Mouse (Mus musculus): ENCODE data around the gene Atg10. TPM values are rescaled to one million over a fixed set of nuclear protein-coding genes. Genes with fewer than 3 reads are reported as not detected.

The Atg10 gene
- polyA plus RNA-seq, 1 experiment from 2014 or later, result 18.6 TPM

- no peak overlapping the region for H3K27ac ChIP-seq
- H3K4me1 ChIP-seq, result no peaks in the 10 kb centered on the region
- no peaks in the 10 kb centered on the region for H3K9me3 ChIP-seq
- H3K4me3 ChIP-seq, result no peak overlapping the region
- no peaks in the 10 kb centered on the region for H3K27me3 ChIP-seq (replicated peaks)
- H3K36me3 ChIP-seq, result no peaks in the 10 kb centered on the region
- no peak for ATAC-seq (ENCODE audit: low FRiP score, low read depth)
- WGBS, result 90% methylated on average over 4 of the region's 4 CpGs
- no peak overlapping the region for H3K9ac ChIP-seq
- H3K4me2 ChIP-seq (replicated peaks), result no peak overlapping the region
Measured at GRCm38 (mm10) chr13:91094851-91095250, 128.9 kb downstream of the Atg10 start.

DNA sequence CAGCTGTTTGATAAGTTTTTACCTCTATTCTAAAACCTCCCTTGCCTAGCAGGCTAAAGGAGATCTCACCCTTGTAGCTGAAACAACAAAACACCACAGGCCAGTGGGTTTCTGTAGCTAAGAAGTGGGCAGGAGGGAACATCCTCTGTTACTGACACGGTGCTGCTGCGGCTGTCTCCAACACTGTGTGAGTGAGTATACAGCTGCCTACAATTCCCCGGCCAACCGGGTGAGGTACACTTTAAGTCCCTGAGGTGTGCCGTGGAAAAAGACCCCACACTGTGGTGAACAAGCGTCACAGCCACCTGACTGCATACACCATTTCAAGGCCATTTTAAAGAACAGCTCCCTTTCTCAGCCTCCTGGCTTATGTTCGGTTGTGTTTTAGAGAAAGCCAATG is 129.6 kb downstream of the Atg10 start:
- Histone ChIP-seq H3K9ac (no peak overlapping the region), H3K27ac (no peak overlapping the region), H3K36me3 (no peaks in the 10 kb centered on the region), H3K4me2 (replicated peaks) (no peak overlapping the region), H3K27me3 (replicated peaks) (no peaks in the 10 kb centered on the region), H3K9me3 (no peaks in the 10 kb centered on the region), H3K4me1 (no peaks in the 10 kb centered on the region), H3K4me3 (no peak overlapping the region)
- WGBS, result 60% methylated on average over 7 of the region's 7 CpGs
- 0 out of 2 replicates have a peak, but pooled peaks have one; percentile 26 for ATAC-seq (ENCODE audit: low FRiP score, low read depth)

DNA sequence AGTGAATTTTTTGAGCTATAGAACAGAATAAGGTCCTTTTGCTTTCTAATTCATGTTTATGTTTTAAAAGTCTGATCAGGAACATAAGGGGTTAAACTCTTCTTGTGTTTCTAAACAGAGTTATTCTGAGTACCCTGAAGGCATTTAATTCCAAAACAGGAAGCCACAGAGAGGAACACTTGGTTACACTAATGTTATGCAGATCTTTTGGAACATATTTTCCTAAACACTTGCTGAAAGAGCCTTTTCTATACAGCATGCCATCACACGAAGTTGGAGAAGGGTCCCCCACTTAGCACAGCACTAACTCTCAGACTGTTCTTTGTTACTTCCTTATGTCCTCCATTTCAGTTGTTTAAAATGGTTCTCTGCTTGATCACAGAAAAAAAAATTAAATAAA is 130.2 kb downstream of the Atg10 start:
- Histone ChIP-seq H3K27ac (no peak overlapping the region), H3K4me2 (replicated peaks) (no peak overlapping the region), H3K4me1 (no peaks in the 10 kb centered on the region), H3K27me3 (replicated peaks) (no peaks in the 10 kb centered on the region), H3K4me3 (no peak overlapping the region), H3K9me3 (no peaks in the 10 kb centered on the region), H3K9ac (no peak overlapping the region), H3K36me3 (no peaks in the 10 kb centered on the region)
- WGBS, result 20% methylated on average over 1 of the region's 1 CpGs
- ATAC-seq (ENCODE audit: low FRiP score, low read depth), result no peak

- no peaks in the 10 kb centered on the region for H3K36me3 ChIP-seq
- no peaks in the 10 kb centered on the region for H3K4me1 ChIP-seq
- no peak overlapping the region for H3K4me2 ChIP-seq (replicated peaks)
- no peaks in the 10 kb centered on the region for H3K27me3 ChIP-seq (replicated peaks)
- 30% methylated on average over 6 of the region's 6 CpGs for WGBS
- ATAC-seq (ENCODE audit: low FRiP score, low read depth), result peak; percentile 75
- H3K9me3 ChIP-seq, result no peaks in the 10 kb centered on the region
- H3K4me3 ChIP-seq, result no peak overlapping the region
- H3K27ac ChIP-seq, result no peak overlapping the region
- no peak overlapping the region for H3K9ac ChIP-seq
Measured at GRCm38 (mm10) chr13:91093162-91093561, 130.6 kb downstream of the Atg10 start.

DNA sequence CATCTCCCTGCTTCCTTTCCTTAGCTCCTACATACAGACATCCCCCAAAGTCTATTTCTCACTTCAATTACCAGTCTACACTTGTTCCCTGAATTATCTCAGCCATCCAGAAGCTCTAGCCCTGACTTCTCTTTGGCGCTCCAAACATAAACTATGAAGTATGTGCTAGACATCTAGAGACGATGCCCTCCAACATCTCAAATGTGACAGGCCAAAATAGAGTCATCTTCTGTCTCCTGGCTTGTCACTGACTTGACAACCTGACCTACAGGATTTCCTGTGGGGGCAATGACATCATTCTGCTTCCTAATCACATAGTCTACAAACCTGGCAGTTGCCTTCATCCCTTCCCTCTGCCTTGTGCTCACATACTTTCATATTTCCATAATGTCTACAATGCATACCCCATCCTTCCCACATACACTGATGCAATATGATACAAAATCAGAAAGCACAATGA is 132.0 kb downstream of the Atg10 start:
- WGBS, result 90% methylated on average over 2 of the region's 2 CpGs
- Histone ChIP-seq H3K36me3 (no peaks in the 10 kb centered on the region), H3K9ac (no peak overlapping the region), H3K4me2 (replicated peaks) (no peak overlapping the region), H3K4me3 (no peak overlapping the region), H3K27ac (no peak overlapping the region), H3K4me1 (no peaks in the 10 kb centered on the region), H3K9me3 (no peaks in the 10 kb centered on the region), H3K27me3 (replicated peaks) (no peaks in the 10 kb centered on the region)
- no peak for ATAC-seq (ENCODE audit: low FRiP score, low read depth)

- Histone ChIP-seq H3K9me3 (no peaks in the 10 kb centered on the region), H3K4me3 (no peak overlapping the region), H3K9ac (no peak overlapping the region), H3K27ac (no peak overlapping the region), H3K36me3 (no peaks in the 10 kb centered on the region), H3K4me2 (replicated peaks) (no peak overlapping the region), H3K4me1 (no peaks in the 10 kb centered on the region), H3K27me3 (replicated peaks) (no peaks in the 10 kb centered on the region)
- ATAC-seq (ENCODE audit: low FRiP score, low read depth), result no peak
- 83% methylated on average over 4 of the region's 4 CpGs for WGBS
Measured at GRCm38 (mm10) chr13:91090861-91091730, 132.7 kb downstream of the Atg10 start.

DNA sequence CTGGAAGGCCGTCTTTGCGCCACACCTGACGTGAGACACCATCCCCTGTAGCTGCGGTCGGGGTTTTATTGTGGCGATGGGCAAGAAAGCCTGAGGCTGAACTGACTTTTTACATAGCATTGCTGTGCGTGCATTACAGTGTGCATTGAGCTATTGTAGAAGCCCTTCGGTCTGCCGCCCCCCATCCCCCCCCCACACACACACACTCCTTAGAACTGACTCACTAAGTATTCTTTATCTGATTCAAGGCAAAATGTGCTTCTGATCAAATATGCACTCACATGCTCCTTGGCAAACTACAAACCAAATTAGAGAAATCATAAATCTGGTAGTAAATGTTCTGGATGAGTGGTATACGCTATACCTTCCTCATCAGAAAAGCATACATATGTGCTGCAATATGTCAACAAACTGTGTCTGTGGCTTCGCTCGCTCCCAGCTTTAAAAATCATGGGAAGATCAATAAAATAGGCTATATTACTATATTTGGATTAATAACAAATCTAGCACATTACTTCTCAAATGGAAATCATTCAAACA is 137.3 kb downstream of the Atg10 start:
- H3K9ac ChIP-seq, result no peak overlapping the region
- H3K4me1 ChIP-seq, result no peaks in the 10 kb centered on the region
- 92% methylated on average over 12 of the region's 12 CpGs for WGBS
- H3K4me2 ChIP-seq (replicated peaks), result no peak overlapping the region
- no peaks in the 10 kb centered on the region for H3K27me3 ChIP-seq (replicated peaks)
- ATAC-seq (ENCODE audit: low FRiP score, low read depth), result no peak
- no peak overlapping the region for H3K27ac ChIP-seq
- H3K4me3 ChIP-seq, result no peak overlapping the region
- no peaks in the 10 kb centered on the region for H3K9me3 ChIP-seq
- no peaks in the 10 kb centered on the region for H3K36me3 ChIP-seq

DNA sequence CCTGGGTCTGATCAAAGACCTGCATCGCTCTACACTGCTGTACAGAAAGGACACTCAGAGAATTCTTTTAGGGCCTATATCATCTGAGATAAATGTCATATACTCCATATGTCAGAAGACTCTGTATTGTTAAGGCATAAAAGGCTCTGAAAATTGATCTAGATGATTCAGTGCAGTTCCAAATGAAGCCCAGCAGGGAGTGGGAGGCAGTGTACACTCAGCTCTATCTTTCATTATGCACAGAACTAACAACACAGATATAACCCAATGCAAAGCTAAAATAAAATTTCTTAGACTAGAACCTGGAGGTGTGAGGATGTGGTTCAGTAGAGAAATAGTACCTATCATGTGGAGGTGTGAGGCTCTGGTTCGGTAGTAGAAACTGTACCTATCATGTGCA is 151.4 kb downstream of the Atg10 start:
- Histone ChIP-seq H3K4me1 (no peaks in the 10 kb centered on the region), H3K36me3 (no peaks in the 10 kb centered on the region), H3K27me3 (replicated peaks) (no peaks in the 10 kb centered on the region), H3K4me2 (replicated peaks) (no peak overlapping the region), H3K9ac (no peak overlapping the region), H3K4me3 (no peak overlapping the region), H3K27ac (no peak overlapping the region), H3K9me3 (no peaks in the 10 kb centered on the region)
- 96% methylated on average over 2 of the region's 2 CpGs for WGBS
- no peak for ATAC-seq (ENCODE audit: low FRiP score, low read depth)

- H3K27me3 ChIP-seq (replicated peaks), result no peaks in the 10 kb centered on the region
- no peak overlapping the region for H3K4me3 ChIP-seq
- no peak overlapping the region for H3K27ac ChIP-seq
- H3K4me1 ChIP-seq, result no peaks in the 10 kb centered on the region
- H3K4me2 ChIP-seq (replicated peaks), result no peak overlapping the region
- H3K36me3 ChIP-seq, result no peaks in the 10 kb centered on the region
- H3K9me3 ChIP-seq, result no peaks in the 10 kb centered on the region
- ATAC-seq (ENCODE audit: low FRiP score, low read depth), result no peak
- H3K9ac ChIP-seq, result no peak overlapping the region
- WGBS, result 87% methylated on average over 5 of the region's 5 CpGs
Measured at GRCm38 (mm10) chr13:91060871-91061270, 162.9 kb downstream of the Atg10 start.

GRCm38 (mm10) chr13:91048171-91048570 is 175.6 kb downstream of the Atg10 start:
- no peak overlapping the region for H3K9ac ChIP-seq
- H3K36me3 ChIP-seq, result no peaks in the 10 kb centered on the region
- no peak overlapping the region for H3K4me2 ChIP-seq (replicated peaks)
- H3K4me3 ChIP-seq, result no peak overlapping the region
- H3K27me3 ChIP-seq (replicated peaks), result no peaks in the 10 kb centered on the region
- no peaks in the 10 kb centered on the region for H3K9me3 ChIP-seq
- 89% methylated on average over 4 of the region's 4 CpGs for WGBS
- H3K4me1 ChIP-seq, result no peaks in the 10 kb centered on the region
- no peak overlapping the region for H3K27ac ChIP-seq
- ATAC-seq (ENCODE audit: low FRiP score, low read depth), result no peak

DNA sequence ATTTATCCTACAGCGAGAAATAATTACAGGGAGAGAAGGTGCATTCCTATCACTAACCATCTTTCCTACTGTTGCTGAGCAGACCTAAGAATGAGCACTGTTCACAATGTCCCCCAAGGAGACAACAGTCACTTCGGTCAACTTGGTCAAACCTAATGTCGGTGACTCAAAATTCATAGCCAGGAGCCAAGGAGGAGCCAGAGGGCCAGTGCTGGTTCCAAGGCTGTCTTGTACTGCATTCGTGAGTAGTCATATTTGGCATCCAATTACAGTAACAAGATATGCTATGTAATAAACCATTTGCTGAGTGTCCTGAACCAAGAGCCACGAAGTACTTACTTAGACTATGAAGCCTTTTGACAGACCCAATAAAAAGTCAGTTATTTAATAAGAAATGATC is 176.9 kb downstream of the Atg10 start:
- Histone ChIP-seq H3K36me3 (no peaks in the 10 kb centered on the region), H3K27ac (no peak overlapping the region), H3K27me3 (replicated peaks) (no peaks in the 10 kb centered on the region), H3K9ac (no peak overlapping the region), H3K4me2 (replicated peaks) (no peak overlapping the region), H3K4me3 (no peak overlapping the region), H3K9me3 (no peaks in the 10 kb centered on the region), H3K4me1 (no peaks in the 10 kb centered on the region)
- 90% methylated on average over 5 of the region's 5 CpGs for WGBS
- ATAC-seq (ENCODE audit: low FRiP score, low read depth), result no peak

GRCm38 (mm10) chr13:91041236-91041635 is 182.5 kb downstream of the Atg10 start:
- H3K4me2 ChIP-seq (replicated peaks), result no peak overlapping the region
- H3K27ac ChIP-seq, result no peak overlapping the region
- no peak overlapping the region for H3K9ac ChIP-seq
- H3K4me1 ChIP-seq, result no peaks in the 10 kb centered on the region
- no peaks in the 10 kb centered on the region for H3K36me3 ChIP-seq
- H3K27me3 ChIP-seq (replicated peaks), result no peaks in the 10 kb centered on the region
- no peak overlapping the region for H3K4me3 ChIP-seq
- 91% methylated on average over 1 of the region's 1 CpGs for WGBS
- ATAC-seq (ENCODE audit: low FRiP score, low read depth), result no peak
- H3K9me3 ChIP-seq, result no peaks in the 10 kb centered on the region

DNA sequence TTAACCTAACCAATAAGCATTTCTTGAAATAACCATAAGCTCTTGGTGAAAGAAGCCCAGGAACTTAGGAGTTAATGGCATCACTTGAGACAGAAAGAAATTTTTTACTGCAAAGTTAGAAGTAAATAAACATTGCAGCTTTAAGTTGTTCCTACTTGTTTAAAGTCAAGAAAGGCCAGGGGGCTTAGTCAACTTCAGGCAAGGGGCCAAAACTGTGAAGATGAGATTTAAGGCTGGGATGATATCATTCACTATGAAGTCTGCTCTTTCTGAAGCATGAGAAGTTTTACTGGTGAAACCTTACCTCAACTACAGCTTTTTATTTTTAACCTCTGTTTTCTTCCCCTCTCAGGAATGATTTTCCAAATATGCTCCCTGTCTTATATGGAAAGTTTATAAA is 183.3 kb downstream of the Atg10 start:
- Histone ChIP-seq H3K4me1 (no peaks in the 10 kb centered on the region), H3K9me3 (no peaks in the 10 kb centered on the region), H3K27me3 (replicated peaks) (no peaks in the 10 kb centered on the region), H3K27ac (no peak overlapping the region), H3K9ac (no peak overlapping the region), H3K4me3 (no peak overlapping the region), H3K4me2 (replicated peaks) (no peak overlapping the region), H3K36me3 (no peaks in the 10 kb centered on the region)
- no peak for ATAC-seq (ENCODE audit: low FRiP score, low read depth)
